In the genomic region with DNA sequence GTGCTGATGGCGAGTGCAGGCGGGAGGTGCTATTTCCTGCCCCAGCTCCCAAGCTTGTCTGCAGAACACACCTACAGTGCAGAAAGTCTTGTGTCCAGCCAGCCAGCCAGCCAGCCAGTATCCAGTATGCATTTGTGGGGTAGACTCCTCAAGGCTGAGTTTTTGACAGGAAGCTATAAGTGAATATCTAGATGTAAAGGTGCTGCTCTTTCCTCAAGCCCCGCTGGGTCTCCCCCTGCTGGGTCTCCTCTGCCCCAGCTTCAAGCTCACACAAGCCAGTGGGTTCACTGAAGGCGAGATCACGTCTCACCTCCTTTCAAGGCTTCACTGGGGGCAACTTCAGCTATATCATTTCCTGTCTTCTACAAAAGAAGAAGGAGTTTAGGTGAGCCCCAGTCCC, we compare ENCODE assay signal across 10 mouse cellular contexts. TPM values are rescaled to one million over a fixed set of nuclear protein-coding genes. Genes with fewer than 3 reads are reported as not detected.
A peak's percentile ranks its signal among the peaks of the same experiment; 100 is the strongest.
DNase-seq lines count a peak whose midpoint lies in the region; ATAC-seq lines count a peak whose summit lies in the region.
"Had no signal": no experiment of that assay in that cellular context is flagged by ENCODE, and none has a peak within 500 bp of the region (broad histone marks: within the 10 kb centered on the region; RNA-seq: fewer than 3 reads in every experiment).

No protein-coding gene starts in this region.

- H3K27me3 ChIP-seq in heart, embryonic 10.5 days (ENCODE audit: insufficient read depth, poor library complexity, severe bottlenecking): peaks cover 22% of the 10 kb centered on the region
- no peaks in the 10 kb centered on the region for H3K27me3 ChIP-seq in hindbrain, embryonic 15.5 days
- H3K27me3 ChIP-seq in midbrain, embryonic 13.5 days: peaks cover 15% of the 10 kb centered on the region

- intact Hi-C loops in heart, postnatal 10 days (cut with DNase I): no loop called here
- intact Hi-C loops in gastrocnemius, postnatal 36 days (cut with DNase I): no loop called here

- peak overlapping the region; percentile 80 for H3K27ac ChIP-seq in heart, embryonic 10.5 days
- H3K27ac ChIP-seq in hindbrain, embryonic 15.5 days (replicated peaks): no peak overlapping the region
- 0 out of 2 replicates have a peak overlapping the region, but pooled peaks have one; percentile 41 for H3K27ac ChIP-seq in midbrain, embryonic 13.5 days

- no peaks in the 10 kb centered on the region for H3K9me3 ChIP-seq in heart, embryonic 10.5 days
- no peaks in the 10 kb centered on the region for H3K9me3 ChIP-seq in hindbrain, embryonic 15.5 days
- no peaks in the 10 kb centered on the region for H3K9me3 ChIP-seq in midbrain, embryonic 13.5 days

- H3K4me2 ChIP-seq in hindbrain, embryonic 15.5 days: peak overlapping the region; percentile 31
- peak overlapping the region; percentile 52 for H3K4me2 ChIP-seq in midbrain, embryonic 13.5 days (replicated peaks)

- DNase-seq in heart, embryonic 10.5 days (ENCODE audit: low spot score): no peak
- no peak for DNase-seq in heart, postnatal 10 days
- DNase-seq in CD4-positive helper T cell, adult 2 months (ENCODE audit: low read depth, low spot score): peak; percentile 59
- DNase-seq in gastrocnemius, postnatal 36 days: no peak
- no peak for DNase-seq in right cerebral cortex, postnatal 10 days (ENCODE audit: low spot score in 2 of 2)
- no peak for DNase-seq in urinary bladder, postnatal 36 days (ENCODE audit: low spot score in 2 of 2)
- DNase-seq: adrenal gland, adult 8-10 months had no signal

- peaks cover 42% of the 10 kb centered on the region for H3K4me1 ChIP-seq in heart, embryonic 10.5 days
- peaks cover 20% of the 10 kb centered on the region for H3K4me1 ChIP-seq in hindbrain, embryonic 15.5 days (replicated peaks)
- peaks cover 27% of the 10 kb centered on the region for H3K4me1 ChIP-seq in midbrain, embryonic 13.5 days (replicated peaks)

- H3K36me3 ChIP-seq in heart, embryonic 10.5 days: 0 out of 2 replicates have a peak, but pooled peaks cover 2% of the 10 kb centered on the region
- peaks cover 2% of the 10 kb centered on the region; the same call in 1 of the 2 replicates for H3K36me3 ChIP-seq in hindbrain, embryonic 15.5 days
- H3K36me3 ChIP-seq in midbrain, embryonic 13.5 days: peaks cover 2% of the 10 kb centered on the region; the same call in 1 of the 2 replicates

- no peak for ATAC-seq in hindbrain, embryonic 15.5 days (ENCODE audit: low FRiP score, low read depth)
- ATAC-seq in midbrain, embryonic 13.5 days: no peak

- H3K9ac ChIP-seq in hindbrain, embryonic 15.5 days: peak overlapping the region; percentile 7; the same call in 1 of the 2 replicates
- H3K9ac ChIP-seq in midbrain, embryonic 13.5 days (replicated peaks): peak overlapping the region; percentile 61

- 42% methylated on average over 5 of the region's 5 CpGs for WGBS in heart, embryonic 10.5 days
- WGBS in hindbrain, embryonic 15.5 days: 61% methylated on average over 5 of the region's 5 CpGs
- WGBS in midbrain, embryonic 13.5 days: 52% methylated on average over 5 of the region's 5 CpGs

- peak overlapping the region; percentile 40 for H3K4me3 ChIP-seq in heart, embryonic 10.5 days
- H3K4me3 ChIP-seq in hindbrain, embryonic 15.5 days: no peak overlapping the region
- peak overlapping the region; percentile 22 for H3K4me3 ChIP-seq in midbrain, embryonic 13.5 days (replicated peaks)

RNA-seq across cellular contexts. Expression of a gene that starts 3.0 kb away (rescaled TPM):
- 122 and 151 TPM in 2 replicates for polyA plus RNA-seq in heart, embryonic 10.5 days (2016; fragmentation: Nextera tagmentation; extraction: Ambion mirVana)
- 10 to 100 TPM; 50.5 to 56.9 TPM for total RNA-seq in heart, postnatal 10 days (2021)
- polyA plus RNA-seq in hindbrain, embryonic 15.5 days (2015; fragmentation: Nextera tagmentation; extraction: Ambion mirVana): 130 and 137 TPM in 2 replicates
- polyA plus RNA-seq in midbrain, embryonic 13.5 days (2015; fragmentation: Nextera tagmentation; extraction: Ambion mirVana): 165 and 177 TPM in 2 replicates
- total RNA-seq in gastrocnemius, postnatal 36 days (2021): 10 to 100 TPM; 26.8 to 37.6 TPM

RNA-seq across cellular contexts. Expression of a gene that starts 26.0 kb away (rescaled TPM):
- polyA plus RNA-seq in heart, embryonic 10.5 days (2016; fragmentation: Nextera tagmentation; extraction: Ambion mirVana): 0.95 and 1.5 TPM in 2 replicates
- under 1 TPM; 0.15 to 0.31 TPM for total RNA-seq in heart, postnatal 10 days (2021)
- polyA plus RNA-seq in hindbrain, embryonic 15.5 days (2015; fragmentation: Nextera tagmentation; extraction: Ambion mirVana): 43.6 and 50.4 TPM in 2 replicates
- polyA plus RNA-seq in midbrain, embryonic 13.5 days (2015; fragmentation: Nextera tagmentation; extraction: Ambion mirVana): 41.1 and 48.7 TPM in 2 replicates
- under 1 TPM in 1 of 2 experiments, not detected in 1; 0.13 TPM for total RNA-seq in gastrocnemius, postnatal 36 days (2021)

RNA-seq across cellular contexts. Expression of a gene that starts 59.0 kb away (rescaled TPM):
- 5.8 and 11.8 TPM in 2 replicates for polyA plus RNA-seq in heart, embryonic 10.5 days (2016; fragmentation: Nextera tagmentation; extraction: Ambion mirVana)
- total RNA-seq in heart, postnatal 10 days (2021): not detected
- polyA plus RNA-seq in hindbrain, embryonic 15.5 days (2015; fragmentation: Nextera tagmentation; extraction: Ambion mirVana): 0.21 TPM in 2 replicates
- 0.31 and 0.41 TPM in 2 replicates for polyA plus RNA-seq in midbrain, embryonic 13.5 days (2015; fragmentation: Nextera tagmentation; extraction: Ambion mirVana)
- total RNA-seq in gastrocnemius, postnatal 36 days (2021): not detected
- total RNA-seq: adrenal gland, adult 8-10 months; left cerebral cortex, postnatal 25 days had no signal

Comparison
In these comparisons a context has a peak if more than half of its experiments do, and no peak if none do; other contexts are left out.
1. RNA of a gene that starts 26.0 kb away (polyA plus RNA-seq): 43.6 to 50.4 TPM in hindbrain, embryonic 15.5 days and 41.1 to 48.7 TPM in midbrain, embryonic 13.5 days; 0.95 to 1.5 TPM in heart, embryonic 10.5 days; every median in the first group is over 10 times any median in the second.